Mouse (Mus musculus): ENCODE measurements around the gene Igf1r.

GRCm38 (mm10) chr7:68062849-68063208 is 110.2 kb downstream of the Igf1r start:
- TF ChIP-seq POLR2A (IDR thresholded peaks at IDR 0.05; ENCODE audit: low read depth, low read length), result no peak
- TF ChIP-seq CTCF (IDR thresholded peaks at IDR 0.05; ENCODE audit: extremely low read depth, insufficient read depth, insufficient read length, insufficient replicate concordance), result no peak

All from spleen, adult 2 months (tissue).